Mouse (Mus musculus) liver, embryonic 11.5 days (tissue): Measurements from ENCODE around the gene Psph. TPM values are rescaled to one million over a fixed set of nuclear protein-coding genes. Genes with fewer than 3 reads are reported as not detected.

ENCODE experiments used
- ATAC-seq: fragments of 200-750 bp; cut with Nextera tagmentation; replicated peaks from 2 replicates; pipeline ENCODE4 v1.8.0; 2017; ENCODE audit warnings: moderate number of reproducible peaks, mild to moderate bottlenecking, moderate TSS enrichment, moderate library complexity; ENCODE audit not compliant: low FRiP score
- DNase-seq: peaks from one replicate; pipeline ENCODE4 v3.0.0-alpha.2; 2017; ENCODE audit warnings: low spot score
- H3K27ac ChIP-seq: fragments of 300-500 bp; sonication (generic); 2 replicates; pipeline ENCODE4 v1.5.1; 2014; ENCODE audit warnings: mild to moderate bottlenecking, low read depth, low read length, control low read depth
- H3K27me3 ChIP-seq: fragments of 300-500 bp; sonication (generic); replicated peaks from 2 replicates; pipeline ENCODE4 v1.6.1; 2014; ENCODE audit warnings: low read length, mixed read lengths; ENCODE audit not compliant: control insufficient read depth, insufficient read depth
- H3K36me3 ChIP-seq: fragments of 300-500 bp; sonication (generic); 2 replicates; pipeline ENCODE4 v1.6.1; 2014; ENCODE audit warnings: mild to moderate bottlenecking, low read length, moderate library complexity, mixed read lengths; ENCODE audit not compliant: control insufficient read depth, insufficient read depth
- H3K4me1 ChIP-seq: fragments of 300-500 bp; sonication (generic); replicated peaks from 2 replicates; pipeline ENCODE4 v1.6.1; 2014; ENCODE audit warnings: low read length, mixed read lengths; ENCODE audit not compliant: control insufficient read depth, insufficient read depth
- H3K4me2 ChIP-seq: fragments of 300-500 bp; sonication (generic); 2 replicates; pipeline ENCODE4 v1.6.1; 2014; ENCODE audit warnings: mild to moderate bottlenecking, control low read depth, moderate library complexity
- H3K4me3 ChIP-seq: fragments of 300-500 bp; sonication (generic); 2 replicates; pipeline ENCODE4 v1.5.1; 2014; ENCODE audit warnings: low read depth, low read length, control low read depth
- H3K9ac ChIP-seq: fragments of 300-500 bp; sonication (generic); 2 replicates; pipeline ENCODE4 v1.6.1; 2014; ENCODE audit warnings: low read depth, low read length, control low read depth
- H3K9me3 ChIP-seq: fragments of 300-500 bp; sonication (generic); 2 replicates; pipeline ENCODE4 v1.6.1; 2016; ENCODE audit warnings: low read length, inconsistent platforms, mixed read lengths; ENCODE audit not compliant: control insufficient read depth
- WGBS: fragments of 180-500 bp; shearing (Covaris S2); extraction: QIAGEN DNeasy Blood & Tissue Kit; methylation state at CpG from one replicate; pipeline ENCODE4 v1.1.7; 2014; 5-methylcytosine and 5-hydroxymethylcytosine counted together
- polyA plus RNA-seq: library from polyadenylated mRNA; unstranded; fragments of >200 nt; fragmentation: Nextera tagmentation; extraction: Ambion mirVana; gene quantifications from 2 replicates; pipeline ENCODE4 v1.2.1, GENCODE M21; 2014

The Psph gene
- polyA plus RNA-seq, 1 experiment from 2014 or later: 120 TPM

DNA sequence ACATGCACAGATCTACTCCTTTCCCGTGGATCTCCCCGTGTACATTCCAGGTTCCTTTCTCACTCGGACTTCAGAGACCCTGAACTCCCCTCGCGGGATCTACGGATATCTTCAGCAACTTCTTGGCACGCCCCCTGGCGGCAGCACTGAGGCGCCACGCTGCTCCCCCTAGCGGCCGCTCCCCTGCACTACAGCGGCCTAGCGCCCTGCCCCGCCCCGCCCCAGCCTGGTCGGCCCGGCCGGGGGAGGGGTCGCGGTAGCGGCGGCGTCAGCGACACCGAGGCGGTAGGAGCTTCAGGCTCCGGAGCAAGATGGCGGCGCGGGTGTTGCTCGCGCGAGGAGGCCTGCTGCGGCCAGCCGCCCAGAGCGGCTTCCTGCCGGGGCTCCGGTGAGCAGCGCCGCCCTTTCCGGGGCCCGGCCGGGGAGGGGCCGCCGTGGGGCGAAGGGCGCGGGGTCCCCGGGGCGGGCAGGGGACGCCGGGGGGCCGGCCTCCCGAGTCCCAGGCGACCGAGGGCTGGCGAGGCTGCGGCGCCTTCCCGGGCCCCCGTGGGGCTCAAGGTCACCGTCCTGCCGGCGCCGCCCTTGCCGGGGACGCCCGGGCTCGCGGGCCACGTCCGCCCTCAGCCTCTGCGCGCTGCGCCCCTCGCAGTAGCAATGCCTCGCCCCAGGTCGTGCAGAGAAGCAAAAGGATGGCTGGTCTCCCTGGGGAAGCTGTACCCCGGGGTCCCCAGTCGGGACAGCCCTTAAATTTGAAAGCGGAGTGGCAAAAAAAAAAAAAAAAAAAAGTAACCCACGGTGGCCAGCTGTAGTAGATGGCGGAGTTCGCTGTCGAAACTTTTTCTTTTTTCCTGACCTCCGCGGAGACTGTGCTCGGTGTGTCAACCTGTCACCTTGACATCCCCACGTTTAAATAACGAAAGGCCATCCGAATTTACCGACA is 62.1 kb downstream of the Psph start, which contains the start of gene Nipsnap2:
TSS of gene Nipsnap2 (plus strand) at position 230 of the 940 bp plus-strand sequence.
- WGBS: under 1% methylated on average over 88 of the region's 93 CpGs
- peaks cover 45% of the 10 kb centered on the region for H3K4me1 ChIP-seq
- peak within 1 kb of the TSS; percentile 99 for H3K27ac ChIP-seq
- peak within 1 kb of the TSS; percentile 85 for H3K4me3 ChIP-seq
- peaks cover 2% of the 10 kb centered on the region; the same call in 1 of the 2 replicates for H3K36me3 ChIP-seq
- H3K9ac ChIP-seq: peak within 1 kb of the TSS; percentile 96
- H3K9me3 ChIP-seq: no peaks in the 10 kb centered on the region
- no peaks in the 10 kb centered on the region for H3K27me3 ChIP-seq
- H3K4me2 ChIP-seq: peak within 1 kb of the TSS; percentile 64
- peak; percentile 96 for DNase-seq
- ATAC-seq: peak; percentile 84

DNA sequence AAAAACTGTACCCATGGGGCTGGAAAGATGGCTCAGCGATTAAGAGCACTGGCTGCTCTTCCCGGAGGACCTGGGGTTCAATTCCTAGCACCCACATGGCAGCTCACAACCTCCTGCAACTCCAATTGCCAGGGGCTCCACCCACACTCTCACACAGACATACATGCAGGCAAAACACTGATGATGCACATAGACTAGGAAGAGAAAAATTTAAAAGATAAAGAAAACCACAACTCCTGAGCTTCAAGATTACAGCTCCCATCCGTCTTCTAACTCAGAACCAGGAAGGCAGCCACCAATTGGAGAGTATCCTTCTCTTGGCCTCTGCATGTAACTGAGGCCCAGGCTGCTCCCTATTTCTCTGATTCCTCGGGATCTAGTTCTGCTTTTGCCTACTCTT is 63.0 kb downstream of the Psph start:
- no peaks in the 10 kb centered on the region for H3K9me3 ChIP-seq
- DNase-seq: no peak
- H3K4me3 ChIP-seq: peak overlapping the region; percentile 85
- H3K4me2 ChIP-seq: peak overlapping the region; percentile 64
- H3K36me3 ChIP-seq: peaks cover 8% of the 10 kb centered on the region; the same call in 1 of the 2 replicates
- 22% methylated on average over 4 of the region's 4 CpGs for WGBS
- ATAC-seq: peak; percentile 63
- H3K27me3 ChIP-seq: no peaks in the 10 kb centered on the region
- H3K27ac ChIP-seq: peak overlapping the region; percentile 99
- peaks cover 36% of the 10 kb centered on the region for H3K4me1 ChIP-seq
- peak overlapping the region; percentile 96 for H3K9ac ChIP-seq

DNA sequence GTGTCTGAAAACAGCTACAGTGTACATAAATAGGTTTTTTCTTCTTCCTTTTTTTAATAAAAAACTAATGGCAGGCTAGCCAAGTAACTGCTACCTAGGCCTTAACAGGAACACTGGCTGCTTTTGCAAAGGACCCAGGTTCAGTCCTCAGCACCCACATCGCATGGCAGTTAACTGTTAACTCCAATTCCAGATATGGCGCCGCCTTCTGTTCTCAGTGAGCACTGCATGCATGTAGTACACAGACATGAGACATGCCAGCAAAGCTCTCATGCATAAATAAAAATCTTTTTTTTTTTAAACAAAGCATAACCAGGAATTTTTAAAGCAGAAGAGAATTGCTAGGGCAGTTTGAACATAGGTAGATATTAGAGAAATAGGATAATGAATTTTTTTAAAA is 67.1 kb downstream of the Psph start:
- no peak overlapping the region for H3K27ac ChIP-seq
- H3K27me3 ChIP-seq: no peaks in the 10 kb centered on the region
- no peak overlapping the region for H3K4me3 ChIP-seq
- ATAC-seq (no peak), DNase-seq (no peak)
- no peak overlapping the region for H3K4me2 ChIP-seq
- no peaks in the 10 kb centered on the region for H3K9me3 ChIP-seq
- no peak overlapping the region for H3K9ac ChIP-seq
- peaks cover 28% of the 10 kb centered on the region for H3K36me3 ChIP-seq
- 82% methylated on average over 3 of the region's 3 CpGs for WGBS
- H3K4me1 ChIP-seq: peaks cover 15% of the 10 kb centered on the region

DNA sequence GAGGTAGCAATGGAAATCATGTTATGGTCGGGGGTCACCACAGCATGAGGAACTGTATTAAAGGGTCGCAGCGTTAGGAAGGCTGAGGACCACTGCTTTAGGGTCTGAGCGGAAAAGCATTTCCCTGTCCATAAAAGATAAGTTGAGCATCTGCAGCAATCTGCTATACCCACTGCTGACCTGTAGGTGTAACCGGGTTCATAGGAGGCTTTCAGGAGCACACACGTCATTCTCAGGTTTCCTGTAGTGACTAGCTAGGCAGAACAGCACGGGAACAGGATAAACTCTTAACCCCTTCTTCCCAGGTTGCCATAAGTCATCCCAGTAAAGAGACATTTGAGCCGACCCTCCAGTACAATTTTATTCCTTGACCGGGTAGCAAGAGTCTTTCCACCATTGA is 70.2 kb downstream of the Psph start:
- Histone ChIP-seq H3K27me3 (no peaks in the 10 kb centered on the region), H3K36me3 (peaks cover 28% of the 10 kb centered on the region), H3K9ac (no peak overlapping the region), H3K9me3 (no peaks in the 10 kb centered on the region), H3K4me1 (peaks cover 6% of the 10 kb centered on the region), H3K4me3 (no peak overlapping the region), H3K4me2 (no peak overlapping the region), H3K27ac (no peak overlapping the region)
- DNase-seq (no peak), ATAC-seq (no peak)
- whole genome bisulfite sequencing: 79% methylated on average over 9 of the region's 9 CpGs

Other genes starting within 250 kb of the Psph start
- gene Mmp17, start 203.3 kb downstream of the Psph start, polyA plus RNA-seq: 0.44 and 0.67 TPM in 2 replicates
- 3.2 and 3.7 TPM in 2 replicates for gene Zfp11, start 117.3 kb downstream of the Psph start, polyA plus RNA-seq
- not detected in 2 replicates for gene Sept14, start 78.9 kb downstream of the Psph start, polyA plus RNA-seq
- gene Mrps17, start 72.0 kb downstream of the Psph start, polyA plus RNA-seq: 209 and 221 TPM in 2 replicates
- 58.7 and 58.9 TPM in 2 replicates for gene Nipsnap2, start 62.4 kb downstream of the Psph start, polyA plus RNA-seq
- 59.7 and 61.1 TPM in 2 replicates for gene Sumf2, start 59.5 kb upstream of the Psph start, polyA plus RNA-seq
- gene Chchd2, start 100.0 kb upstream of the Psph start, polyA plus RNA-seq: 991 and 1,008 TPM in 2 replicates
- 3.8 and 4.9 TPM in 2 replicates for gene Zbed5, start 108.3 kb upstream of the Psph start, polyA plus RNA-seq
- 0.22 and 0.29 TPM in 2 replicates for gene Phkg1, start 111.1 kb upstream of the Psph start, polyA plus RNA-seq
- 0.84 and 1.4 TPM in 2 replicates for gene Nupr1l, start 121.1 kb upstream of the Psph start, polyA plus RNA-seq
- 29.4 and 30.4 TPM in 2 replicates for gene Vkorc1l1, start 154.5 kb upstream of the Psph start, polyA plus RNA-seq
- gene Gusb, start 215.6 kb upstream of the Psph start, polyA plus RNA-seq: 82.5 and 89.9 TPM in 2 replicates
- gene Asl, start 241.8 kb upstream of the Psph start, polyA plus RNA-seq: 51.8 and 61.0 TPM in 2 replicates
- 30.8 and 34.8 TPM in 2 replicates for gene Crcp, start 241.8 kb upstream of the Psph start, polyA plus RNA-seq